ENCODE assay signal across 22 mouse cellular contexts in the genomic region with DNA sequence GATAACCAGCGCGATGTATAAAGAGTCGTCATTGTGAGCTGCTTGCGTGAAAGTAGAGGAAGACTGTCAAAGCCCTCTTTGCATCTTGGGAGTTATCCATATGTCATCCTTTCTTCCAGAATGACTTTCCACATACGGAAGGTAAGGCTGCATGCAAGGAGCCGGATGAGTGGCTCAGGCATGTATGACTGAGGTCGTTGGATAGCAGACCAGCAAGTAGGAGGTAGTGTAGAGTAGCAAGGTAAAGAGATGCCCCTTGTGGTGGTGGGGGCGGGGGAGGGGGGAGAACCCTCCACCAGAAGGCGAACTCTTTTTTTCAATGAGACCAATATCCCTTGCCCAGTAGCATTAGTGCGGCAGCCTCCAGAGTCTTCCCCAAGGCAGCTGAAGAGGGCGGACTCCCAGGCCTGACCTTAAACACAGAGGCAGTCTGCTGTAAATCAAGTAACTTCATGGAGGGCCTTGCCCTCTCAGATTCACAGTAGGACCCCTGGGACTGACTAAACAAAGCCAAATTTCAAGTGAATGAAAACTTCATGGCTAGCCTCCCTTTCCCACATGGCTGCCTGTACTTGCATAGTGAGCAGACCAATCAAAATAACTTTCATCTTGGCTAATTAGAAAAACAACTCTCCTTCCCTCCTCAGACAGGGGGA. TPM values are rescaled to one million over a fixed set of nuclear protein-coding genes. Genes with fewer than 3 reads are reported as not detected.
DNase-seq lines count a peak whose midpoint lies in the region; ATAC-seq lines count a peak whose summit lies in the region.
"Had no signal": no experiment of that assay in that cellular context is flagged by ENCODE, and none has a peak within 500 bp of the region (broad histone marks: within the 10 kb centered on the region; RNA-seq: fewer than 3 reads in every experiment).

No protein-coding gene starts in this region.

- WGBS in limb, embryonic 10.5 days = 68% methylated on average over 11 of the region's 11 CpGs
- 42% methylated on average over 11 of the region's 11 CpGs for WGBS in neural tube, embryonic 13.5 days

- no peaks in the 10 kb centered on the region for H3K27me3 ChIP-seq in limb, embryonic 10.5 days (ENCODE audit: low read depth, poor library complexity, severe bottlenecking)
- no peaks in the 10 kb centered on the region for H3K27me3 ChIP-seq in neural tube, embryonic 13.5 days
- H3K27me3 ChIP-seq: embryonic facial prominence, embryonic 15.5 days; liver, embryonic 12.5 days had no signal

- no peaks in the 10 kb centered on the region for H3K36me3 ChIP-seq in limb, embryonic 10.5 days
- H3K36me3 ChIP-seq in neural tube, embryonic 13.5 days = no peaks in the 10 kb centered on the region
- H3K36me3 ChIP-seq: embryonic facial prominence, embryonic 15.5 days; liver, embryonic 12.5 days; midbrain, embryonic 10.5 days had no signal

- H3K4me2 ChIP-seq in neural tube, embryonic 13.5 days = no peak overlapping the region
- H3K4me2 ChIP-seq: embryonic facial prominence, embryonic 15.5 days; liver, embryonic 12.5 days; lung, embryonic 14.5 days had no signal

- no peaks in the 10 kb centered on the region for H3K9me3 ChIP-seq in limb, embryonic 10.5 days (replicated peaks)
- no peaks in the 10 kb centered on the region for H3K9me3 ChIP-seq in neural tube, embryonic 13.5 days
- H3K9me3 ChIP-seq: embryonic facial prominence, embryonic 15.5 days; liver, embryonic 12.5 days; midbrain, embryonic 10.5 days had no signal

- H3K27ac ChIP-seq in limb, embryonic 10.5 days = no peak overlapping the region
- no peak overlapping the region for H3K27ac ChIP-seq in neural tube, embryonic 13.5 days (replicated peaks)
- H3K27ac ChIP-seq: embryonic facial prominence, embryonic 15.5 days; layer of hippocampus, adult 2 months; liver, embryonic 12.5 days; midbrain, embryonic 10.5 days had no signal

- H3K4me3 ChIP-seq in limb, embryonic 10.5 days = no peak overlapping the region
- no peak overlapping the region for H3K4me3 ChIP-seq in neural tube, embryonic 13.5 days
- H3K4me3 ChIP-seq: embryonic facial prominence, embryonic 15.5 days; layer of hippocampus, adult 2 months; liver, embryonic 12.5 days; midbrain, embryonic 10.5 days had no signal

- ATAC-seq in neural tube, embryonic 13.5 days (ENCODE audit: low read depth) = 0 out of 2 replicates have a peak, but pooled peaks have one; percentile 21
- ATAC-seq: forebrain, embryonic 16.5 days; inflammation-experienced regulatory T-cells, adult 6 months; liver, embryonic 12.5 days had no signal

- intact Hi-C loops in left cerebral cortex, postnatal 25 days (cut with DNase I) = no loop called here

- H3K9ac ChIP-seq in neural tube, embryonic 13.5 days = no peak overlapping the region
- H3K9ac ChIP-seq: embryonic facial prominence, embryonic 15.5 days; liver, embryonic 12.5 days; lung, embryonic 14.5 days had no signal

- H3K4me1 ChIP-seq in limb, embryonic 10.5 days = peaks cover 20% of the 10 kb centered on the region
- H3K4me1 ChIP-seq in neural tube, embryonic 13.5 days (replicated peaks) = peaks cover 18% of the 10 kb centered on the region
- H3K4me1 ChIP-seq: liver, embryonic 12.5 days had no signal

- peak; percentile 21 for DNase-seq in kidney, postnatal 10 days
- no peak for DNase-seq in kidney, adult 8-10 months
- peak; percentile 66 for DNase-seq in embryo, embryonic 11 days
- DNase-seq in limb, embryonic 10.5 days (ENCODE audit: low spot score) = peak; percentile 36
- DNase-seq in heart, adult 9 months (ENCODE audit: low spot score in 2 of 2) = no peak
- no peak for DNase-seq in left cerebral cortex, postnatal 25 days (ENCODE audit: low spot score in 2 of 2)
- DNase-seq: adrenal gland, postnatal 25 days; B cell, adult 2 months; cerebellum, adult 2 months; cerebellum, postnatal 36 days; gastrocnemius, postnatal 36 days; layer of hippocampus, postnatal 36 days; lung, postnatal 36 days; thymus, adult 2 months had no signal

RNA-seq across cellular contexts. Expression of a gene that starts 22.7 kb away (rescaled TPM):
- polyA plus RNA-seq in limb, embryonic 10.5 days (2016; fragmentation: Nextera tagmentation; extraction: Ambion mirVana) = 5.7 and 16.0 TPM in 2 replicates
- 6.0 and 8.7 TPM in 2 replicates for polyA plus RNA-seq in neural tube, embryonic 13.5 days (2015; fragmentation: Nextera tagmentation; extraction: Ambion mirVana)
- total RNA-seq in left cerebral cortex, postnatal 25 days (2021) = 10 to 100 TPM; 79.8 to 89.9 TPM

Comparison
In these comparisons a context has a peak if more than half of its experiments do, and no peak if none do; other contexts are left out.
1. DNase-seq: peak in kidney, postnatal 10 days (single experiment), embryo, embryonic 11 days (single experiment) and limb, embryonic 10.5 days (single experiment); none in kidney, adult 8-10 months (0 of 2), heart, adult 9 months (0 of 2) and left cerebral cortex, postnatal 25 days (0 of 2).